Mouse (Mus musculus) liver, embryonic 18 days (tissue): ENCODE results near the gene Fam160b1. TPM values are rescaled to one million over a fixed set of nuclear protein-coding genes. Genes with fewer than 3 reads are reported as not detected.

ENCODE experiments used
- polyA plus RNA-seq: library from polyadenylated mRNA; depleted of rRNA; stranded (reverse); fragments of >200 nt; gene quantifications from 2 replicates; pipeline ENCODE4 v1.2.3, GENCODE M21; 2012; rRNA removed

Gene Fam160b1
- 8.8 and 11.1 TPM in 2 replicates for polyA plus RNA-seq

DNA sequence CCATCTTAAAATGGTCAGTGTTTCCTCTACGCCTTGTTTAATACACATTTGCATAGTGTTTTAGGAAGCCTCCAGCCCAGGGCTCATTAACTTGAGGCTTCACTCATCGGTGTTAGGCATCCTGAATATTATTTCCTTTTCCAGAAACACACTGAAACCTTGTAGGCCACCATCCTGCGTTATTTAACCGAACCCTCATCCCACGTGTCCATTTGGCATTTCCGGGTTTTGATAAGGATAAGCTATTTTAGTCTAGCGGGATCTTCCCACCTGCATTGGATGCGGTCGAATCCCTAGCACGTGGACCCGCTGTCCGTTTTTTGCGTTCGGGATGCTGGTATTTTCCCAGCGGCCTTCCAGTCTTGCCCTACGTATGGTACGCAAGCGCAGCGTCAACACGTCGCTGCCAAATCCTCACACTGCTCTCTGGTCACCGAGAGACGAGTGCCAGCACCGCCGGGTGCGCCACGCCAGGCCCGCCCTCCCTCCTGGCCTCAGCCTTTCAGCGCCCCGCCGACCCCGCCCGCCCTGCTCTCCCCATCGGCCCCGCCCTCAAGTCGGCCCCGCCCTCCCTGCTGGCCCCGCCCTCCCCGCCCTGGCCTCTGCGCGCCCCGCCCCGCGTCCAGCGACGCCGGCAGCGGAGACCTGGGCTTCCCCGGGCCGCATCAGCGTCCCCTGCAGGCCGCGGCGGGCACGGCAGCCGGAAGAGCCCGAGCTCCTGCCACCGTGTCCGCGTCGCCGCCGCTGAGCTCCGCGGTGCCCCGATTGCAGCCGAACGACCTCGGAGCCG, at the start of gene Fam160b1:
Gene Fam160b1, plus strand, starts transcription at position 340 of the 790 bp plus-strand sequence.

GRCm38 (mm10) chr19:57314346-57315012, 46.0 kb upstream of the Fam160b1 start, which contains the start of gene Ablim1:
Ablim1 (minus strand) TSS chr19:57314919.

Other genes with a start within 250 kb of the Fam160b1 start
- 8.5 and 9.3 TPM in 2 replicates for gene Ablim1, start 45.8 kb upstream of the Fam160b1 start, polyA plus RNA-seq
- gene Trub1, start 92.2 kb downstream of the Fam160b1 start, polyA plus RNA-seq, result 7.3 and 8.7 TPM in 2 replicates